Comparison of ENCODE assay signal across 28 mouse cellular contexts in genomic region chr5:149499936-149500335, GRCm38 (mm10). TPM values are rescaled to one million over a fixed set of nuclear protein-coding genes. Genes with fewer than 3 reads are reported as not detected.
"Had no signal": no experiment of that assay in that cellular context is flagged by ENCODE, and none has a peak within 500 bp of the region (broad histone marks: within the 10 kb centered on the region; RNA-seq: fewer than 3 reads in every experiment).

No protein-coding gene starts in this region.

- DNase-seq: gastrocnemius, postnatal 14 days; gastrocnemius, postnatal 36 days; heart, adult 18-20 months; heart, postnatal 10 days; heart, postnatal 4 days; kidney, adult 18-20 months; kidney, adult 8-10 months; kidney, postnatal 10 days; kidney, postnatal 25 days; kidney, postnatal 4 days; liver; liver, embryonic 13.5 days had no signal

- H3K9me3 ChIP-seq: heart, embryonic 10.5 days; heart, embryonic 12.5 days; hindbrain, embryonic 12.5 days; intestine, embryonic 15.5 days; limb, embryonic 10.5 days; limb, embryonic 12.5 days; liver, embryonic 13.5 days had no signal

- H3K9ac ChIP-seq: heart, embryonic 12.5 days; hindbrain, embryonic 12.5 days; hindbrain, embryonic 14.5 days; intestine, embryonic 15.5 days; limb, embryonic 12.5 days; liver, embryonic 13.5 days had no signal

- H3K27me3 ChIP-seq: heart, embryonic 12.5 days; hindbrain, embryonic 12.5 days; intestine, embryonic 15.5 days; liver, embryonic 13.5 days had no signal

- H3K27ac ChIP-seq: heart, embryonic 10.5 days; hindbrain, embryonic 12.5 days; hindbrain, embryonic 14.5 days; intestine, embryonic 15.5 days; layer of hippocampus, adult 2 months; left cerebral cortex, adult 2 months; limb, embryonic 10.5 days; limb, embryonic 12.5 days; liver, embryonic 13.5 days had no signal

- H3K4me3 ChIP-seq: heart, embryonic 10.5 days; heart, embryonic 12.5 days; hindbrain, embryonic 12.5 days; intestine, embryonic 15.5 days; layer of hippocampus, adult 2 months; left cerebral cortex, adult 2 months; limb, embryonic 10.5 days; limb, embryonic 12.5 days; liver, embryonic 13.5 days had no signal

- H3K4me2 ChIP-seq: heart, embryonic 12.5 days; hindbrain, embryonic 12.5 days; hindbrain, embryonic 14.5 days; intestine, embryonic 15.5 days; limb, embryonic 12.5 days; liver, embryonic 11.5 days; liver, embryonic 13.5 days had no signal

- H3K36me3 ChIP-seq: heart, embryonic 10.5 days; heart, embryonic 12.5 days; hindbrain, embryonic 12.5 days; intestine, embryonic 15.5 days; limb, embryonic 10.5 days; limb, embryonic 12.5 days; liver, embryonic 13.5 days had no signal

- ATAC-seq: hindbrain, embryonic 16.5 days; inflammation-experienced regulatory T-cells, adult 6 months; intestine, embryonic 15.5 days; intestine, postnatal 0 days had no signal

- H3K4me1 ChIP-seq: intestine, embryonic 15.5 days; liver, embryonic 13.5 days had no signal

RNA-seq across cellular contexts. Expression of gene Wdr95, which starts 28.5 kb away (rescaled TPM):
- polyA plus RNA-seq: heart, embryonic 10.5 days; heart, embryonic 14.5 days; hindbrain, embryonic 12.5 days; intestine, embryonic 15.5 days; intestine, postnatal 0 days; kidney, embryonic 14.5 days; kidney, embryonic 16.5 days; limb, embryonic 10.5 days; limb, embryonic 12.5 days; liver, embryonic 11.5 days; liver, embryonic 13.5 days had no signal
